Mouse (Mus musculus) intestine, postnatal 0 days (tissue): ENCODE measurements around the gene Spatc1l. TPM values are rescaled to one million over a fixed set of nuclear protein-coding genes. Genes with fewer than 3 reads are reported as not detected.
A peak's percentile ranks its signal among the peaks of the same experiment; 100 is the strongest.

ENCODE experiments used
- ATAC-seq: fragments of 200-750 bp; cut with Nextera tagmentation; 2 replicates; pipeline ENCODE4 v1.8.0; 2017; ENCODE audit warnings: mild to moderate bottlenecking, moderate TSS enrichment, moderate library complexity
- H3K27ac ChIP-seq: fragments of 300-500 bp; sonication (generic); 2 replicates; pipeline ENCODE4 v1.5.1; 2014; ENCODE audit warnings: mild to moderate bottlenecking, low read depth, low read length, moderate library complexity
- H3K27me3 ChIP-seq: fragments of 300-500 bp; sonication (generic); replicated peaks from 2 replicates; pipeline ENCODE4 v1.6.1; 2014; ENCODE audit warnings: low read length, mixed read lengths; ENCODE audit not compliant: control insufficient read depth, insufficient read depth
- H3K36me3 ChIP-seq: fragments of 300-500 bp; sonication (generic); 2 replicates; pipeline ENCODE4 v1.6.1; 2014; ENCODE audit warnings: mild to moderate bottlenecking, moderate library complexity; ENCODE audit not compliant: control insufficient read depth, insufficient read depth
- H3K4me1 ChIP-seq: fragments of 300-500 bp; sonication (generic); replicated peaks from 2 replicates; pipeline ENCODE4 v1.6.1; 2014; ENCODE audit warnings: antibody characterized with exemption, low read length, mixed read lengths; ENCODE audit not compliant: control insufficient read depth, insufficient read depth
- H3K4me2 ChIP-seq: fragments of 300-500 bp; sonication (generic); replicated peaks from 2 replicates; pipeline ENCODE4 v1.6.1; 2014; ENCODE audit warnings: low read depth, mild to moderate bottlenecking, moderate library complexity
- H3K4me3 ChIP-seq: fragments of 300-500 bp; sonication (generic); 2 replicates; pipeline ENCODE4 v1.5.1; 2014; ENCODE audit warnings: low read depth, low read length
- H3K9ac ChIP-seq: fragments of 300-500 bp; sonication (generic); 2 replicates; pipeline ENCODE4 v1.6.1; 2014; ENCODE audit warnings: mild to moderate bottlenecking, low read depth, low read length
- H3K9me3 ChIP-seq: fragments of 300-500 bp; sonication (generic); 2 replicates; pipeline ENCODE4 v1.6.1; 2016; ENCODE audit warnings: mixed run types; ENCODE audit not compliant: control insufficient read depth
- CTCF ChIP-seq: sonication (generic); IDR thresholded peaks from 2 replicates; pipeline ENCODE4 v1.5.1; 2016; ENCODE audit warnings: low read depth, mild to moderate bottlenecking, control low read depth, antibody characterized with exemption, moderate library complexity
- WGBS: fragments of 180-500 bp; shearing (Covaris S2); extraction: QIAGEN DNeasy Blood & Tissue Kit; methylation state at CpG from one replicate; pipeline ENCODE4 v1.1.7; 2014; 5-methylcytosine and 5-hydroxymethylcytosine counted together
- polyA plus RNA-seq: library from polyadenylated mRNA; unstranded; fragments of >200 nt; fragmentation: Nextera tagmentation; extraction: Ambion mirVana; gene quantifications from 2 replicates; pipeline ENCODE4 v1.2.1, GENCODE M21; 2015

Gene Spatc1l
- not detected in 2 replicates for polyA plus RNA-seq

DNA sequence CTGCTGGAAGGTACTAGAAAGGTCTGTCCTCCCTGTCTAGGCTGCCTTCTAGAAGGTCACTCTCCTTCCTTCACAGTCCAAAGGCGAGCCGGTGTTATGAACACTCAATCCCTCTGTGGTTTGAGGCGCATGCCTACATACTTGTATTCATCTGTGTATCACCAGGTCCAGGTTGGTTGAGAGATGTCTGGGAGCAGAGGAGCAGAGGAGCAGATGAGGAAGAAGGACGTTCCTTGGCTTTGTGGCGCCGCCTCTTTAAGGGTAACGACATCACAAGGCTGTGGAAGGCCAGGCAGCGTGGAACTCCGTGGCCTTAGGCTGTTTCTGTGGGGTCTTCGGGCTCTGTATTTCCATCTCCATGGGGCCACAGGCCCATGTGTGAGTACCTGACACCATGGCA is at the start of gene Spatc1l:
TSS of gene Spatc1l (plus strand) at position 301 of the 400 bp plus-strand sequence.
- no peak for TF ChIP-seq CTCF
- H3K27me3 ChIP-seq = no peaks in the 10 kb centered on the region
- H3K4me2 ChIP-seq = no peak within 1 kb of the TSS
- H3K4me1 ChIP-seq = no peaks in the 10 kb centered on the region
- no peak for ATAC-seq
- 87% methylated on average over 10 of the region's 10 CpGs for WGBS
- no peak within 1 kb of the TSS for H3K4me3 ChIP-seq
- H3K9me3 ChIP-seq = no peaks in the 10 kb centered on the region
- no peak within 1 kb of the TSS for H3K9ac ChIP-seq
- no peak within 1 kb of the TSS for H3K27ac ChIP-seq
- H3K36me3 ChIP-seq = no peaks in the 10 kb centered on the region

DNA sequence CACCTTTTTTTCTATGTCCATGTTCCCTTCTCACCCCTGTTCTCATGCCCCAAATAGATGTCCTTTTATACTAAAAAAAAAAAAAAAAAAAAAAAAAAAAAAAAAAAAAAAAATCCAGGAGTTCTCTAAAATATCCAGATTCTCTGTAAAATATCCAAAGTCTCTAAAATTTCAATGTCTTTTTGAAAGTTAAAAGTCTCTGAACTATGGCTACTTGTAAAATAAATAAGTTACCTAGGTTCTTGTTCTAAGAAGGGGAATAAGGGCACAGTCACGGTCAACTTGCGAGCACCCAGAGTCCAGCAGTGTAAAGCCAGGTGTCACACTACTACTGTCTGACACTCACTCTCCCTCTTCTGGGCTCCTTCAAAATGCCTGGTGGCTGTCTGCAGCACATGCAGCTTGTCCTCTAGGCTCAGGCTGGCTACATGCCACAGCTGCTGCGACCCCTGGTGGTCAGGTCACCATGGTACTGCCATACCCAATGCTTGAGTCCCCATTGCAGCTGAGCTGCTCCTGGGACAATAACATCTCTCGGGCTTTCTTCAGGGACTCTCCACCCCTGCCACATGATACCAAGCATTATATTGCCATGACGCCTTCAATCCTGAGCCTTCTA is 49.0 kb upstream of the Spatc1l start:
- peak; percentile 95 for TF ChIP-seq CTCF
- peak; percentile 73 for ATAC-seq

DNA sequence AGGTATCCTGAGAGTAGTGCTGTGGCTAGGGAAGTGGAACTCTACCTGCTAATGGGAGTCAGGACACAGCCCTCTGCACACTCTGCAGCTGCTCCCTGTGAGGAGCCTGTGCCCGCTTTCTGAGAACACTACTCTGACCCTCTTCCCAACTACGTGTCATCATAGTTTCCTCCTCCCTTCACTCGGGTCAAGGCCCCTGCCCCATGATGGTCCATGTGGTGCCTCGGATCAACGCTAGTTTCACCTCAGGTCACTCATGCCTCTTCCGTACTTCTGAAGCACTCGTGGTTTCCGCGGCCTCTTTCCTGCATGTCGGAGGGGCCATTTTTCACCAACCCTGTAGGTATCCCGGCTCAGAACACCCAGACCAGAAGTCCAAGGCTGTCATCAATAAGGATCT is 31.1 kb upstream of the Spatc1l start:
- Histone ChIP-seq H3K36me3 (peaks cover 15% of the 10 kb centered on the region), H3K4me1 (peaks cover 4% of the 10 kb centered on the region; the same call in 1 of the 2 replicates), H3K4me3 (peak overlapping the region; percentile 50), H3K27ac (no peak overlapping the region), H3K27me3 (no peaks in the 10 kb centered on the region), H3K9me3 (no peaks in the 10 kb centered on the region), H3K4me2 (peak overlapping the region; percentile 90), H3K9ac (peak overlapping the region; percentile 42; the same call in 1 of the 2 replicates)
- WGBS = 0% methylated on average over 11 of the region's 11 CpGs
- TF ChIP-seq CTCF = no peak
- ATAC-seq = no peak; the same call in 1 of the 2 replicates

More for the DNA sequence above, 49.0 kb upstream of the Spatc1l start:
- Histone ChIP-seq H3K4me2 (no peak overlapping the region), H3K4me1 (no peaks in the 10 kb centered on the region), H3K27ac (no peak overlapping the region), H3K27me3 (no peaks in the 10 kb centered on the region), H3K36me3 (peaks cover 54% of the 10 kb centered on the region), H3K9ac (no peak overlapping the region), H3K4me3 (no peak overlapping the region), H3K9me3 (no peaks in the 10 kb centered on the region)
- WGBS = 52% methylated on average over 5 of the region's 5 CpGs

DNA sequence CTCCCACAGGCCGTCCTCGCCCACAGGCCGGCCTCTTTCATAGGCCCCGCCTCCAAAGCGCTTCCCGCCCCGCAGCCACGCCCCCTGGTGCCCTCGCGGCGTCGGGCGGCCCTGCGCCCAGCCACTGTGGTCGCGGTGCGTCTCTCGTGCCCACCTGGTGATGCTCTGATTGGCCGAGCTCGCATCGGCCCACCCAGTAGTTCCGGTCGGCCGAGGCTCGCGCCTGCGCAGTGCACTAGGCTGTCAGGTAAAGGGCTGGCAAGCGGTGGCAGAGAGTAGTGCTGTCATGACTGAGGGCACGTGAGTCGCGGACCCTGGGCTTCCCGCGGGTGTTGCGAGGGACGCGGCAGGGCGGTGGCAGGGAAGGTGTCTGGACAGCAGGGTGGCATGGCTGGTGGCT is 30.7 kb upstream of the Spatc1l start, which contains the start of gene Lss:
TSS of gene Lss (plus strand) at position 214 of the 400 bp plus-strand sequence.
- Histone ChIP-seq H3K9me3 (no peaks in the 10 kb centered on the region), H3K27me3 (no peaks in the 10 kb centered on the region)
- under 1% methylated on average over 36 of the region's 37 CpGs for WGBS

DNA sequence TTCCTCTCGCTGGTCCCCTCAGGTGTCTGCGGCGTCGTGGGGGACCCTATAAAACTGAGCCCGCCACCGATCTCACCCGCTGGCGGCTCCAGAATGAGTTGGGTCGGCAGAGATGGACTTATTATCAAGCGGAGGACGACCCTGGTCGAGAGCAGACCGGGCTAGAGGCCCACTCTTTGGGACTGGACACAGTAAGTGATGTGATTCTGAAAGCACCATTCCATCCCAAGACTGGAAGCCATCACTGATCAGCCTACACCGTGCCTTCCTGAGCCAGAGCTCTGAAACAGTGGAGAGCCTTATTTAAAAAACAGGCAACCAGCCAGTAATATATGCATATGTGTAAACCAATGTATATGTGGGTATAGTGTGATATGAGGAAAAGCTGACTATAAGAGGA is 30.2 kb upstream of the Spatc1l start:
- peak overlapping the region; percentile 54 for H3K9ac ChIP-seq
- H3K4me1 ChIP-seq = peaks cover 4% of the 10 kb centered on the region; the same call in 1 of the 2 replicates
- under 1% methylated on average over 14 of the region's 14 CpGs for WGBS
- H3K4me3 ChIP-seq = peak overlapping the region; percentile 50
- TF ChIP-seq CTCF = no peak
- ATAC-seq = no peak
- peak overlapping the region; percentile 90 for H3K4me2 ChIP-seq
- no peaks in the 10 kb centered on the region for H3K9me3 ChIP-seq
- no peaks in the 10 kb centered on the region for H3K27me3 ChIP-seq
- H3K36me3 ChIP-seq = peaks cover 21% of the 10 kb centered on the region
- H3K27ac ChIP-seq = peak overlapping the region; percentile 22; the same call in 1 of the 2 replicates

More for the DNA sequence above, 30.7 kb upstream of the Spatc1l start, which contains the start of gene Lss:
- TF ChIP-seq CTCF = peak; percentile 62
- peak; percentile 100 for ATAC-seq
- H3K4me3 ChIP-seq = peak within 1 kb of the TSS; percentile 50
- peaks cover 20% of the 10 kb centered on the region for H3K36me3 ChIP-seq
- H3K9ac ChIP-seq = peak within 1 kb of the TSS; percentile 54
- H3K4me2 ChIP-seq = peak within 1 kb of the TSS; percentile 90
- peaks cover 4% of the 10 kb centered on the region; the same call in 1 of the 2 replicates for H3K4me1 ChIP-seq
- peak within 1 kb of the TSS; percentile 22; the same call in 1 of the 2 replicates for H3K27ac ChIP-seq

DNA sequence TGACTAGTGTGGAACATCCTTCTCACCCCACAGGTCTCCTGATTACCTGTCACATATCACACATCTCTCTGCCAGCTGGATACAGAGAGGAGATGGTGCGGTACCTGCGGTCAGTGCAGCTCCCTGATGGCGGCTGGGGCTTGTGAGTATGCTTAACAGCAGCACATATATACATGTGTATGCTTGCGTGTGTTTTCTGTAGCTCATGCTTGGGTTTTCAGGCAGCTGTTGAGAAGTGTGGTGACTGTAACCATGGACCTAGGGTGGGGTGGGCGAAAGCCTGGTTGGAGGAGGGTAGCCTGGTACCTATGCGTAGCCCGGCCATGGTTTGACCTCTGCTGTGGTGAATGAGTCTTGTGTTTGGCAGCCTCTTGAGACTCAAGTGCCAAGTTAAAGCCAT is 26.5 kb upstream of the Spatc1l start:
- ATAC-seq = no peak
- H3K4me2 ChIP-seq = no peak overlapping the region
- H3K9ac ChIP-seq = no peak overlapping the region
- 96% methylated on average over 7 of the region's 7 CpGs for WGBS
- H3K27me3 ChIP-seq = no peaks in the 10 kb centered on the region
- peaks cover 7% of the 10 kb centered on the region; the same call in 1 of the 2 replicates for H3K4me1 ChIP-seq
- H3K4me3 ChIP-seq = no peak overlapping the region
- H3K9me3 ChIP-seq = no peaks in the 10 kb centered on the region
- no peak overlapping the region for H3K27ac ChIP-seq
- no peak for TF ChIP-seq CTCF
- H3K36me3 ChIP-seq = peaks cover 50% of the 10 kb centered on the region
